Mouse (Mus musculus) 3134 (cell line): ENCODE results near the gene Kifc3.

Source experiments
- DNase-seq: peaks from one replicate; pipeline ENCODE4 v3.0.0-alpha.2; 2011; ENCODE audit warnings: low spot score; ENCODE audit not compliant: insufficient read length; ENCODE audit errors: extremely low read depth

Kifc3 gene

GRCm38 (mm10) chr8:95138341-95139050 lies 64.1 kb downstream of the Kifc3 start:
- DNase-seq = no peak

DNA sequence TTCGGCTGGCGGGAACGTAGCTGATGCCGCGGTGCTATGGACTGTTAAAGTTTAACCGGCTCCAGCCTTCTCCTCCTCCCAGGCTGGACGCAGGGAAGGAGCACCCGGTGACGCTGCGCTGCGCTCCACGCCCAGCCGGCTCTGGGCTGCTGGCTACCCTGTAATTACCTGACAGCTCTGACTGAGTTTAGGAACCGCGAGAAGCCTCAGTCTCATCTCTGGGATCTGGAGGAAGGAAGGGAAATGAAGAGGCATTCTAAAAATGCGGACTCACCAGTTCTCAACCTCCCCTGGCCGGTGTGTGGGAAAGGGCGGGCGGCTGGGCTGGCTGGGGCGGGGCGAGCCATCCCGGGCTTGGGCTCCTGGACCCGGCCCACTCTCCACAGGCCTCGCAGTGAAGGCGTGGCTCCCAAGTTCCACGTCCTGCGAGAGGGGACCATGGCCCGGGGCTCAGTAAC lies 64.9 kb downstream of the Kifc3 start:
- peak; percentile 40 for DNase-seq

GRCm38 (mm10) chr8:95137201-95137600 lies 65.4 kb downstream of the Kifc3 start:
- no peak for DNase-seq

DNA sequence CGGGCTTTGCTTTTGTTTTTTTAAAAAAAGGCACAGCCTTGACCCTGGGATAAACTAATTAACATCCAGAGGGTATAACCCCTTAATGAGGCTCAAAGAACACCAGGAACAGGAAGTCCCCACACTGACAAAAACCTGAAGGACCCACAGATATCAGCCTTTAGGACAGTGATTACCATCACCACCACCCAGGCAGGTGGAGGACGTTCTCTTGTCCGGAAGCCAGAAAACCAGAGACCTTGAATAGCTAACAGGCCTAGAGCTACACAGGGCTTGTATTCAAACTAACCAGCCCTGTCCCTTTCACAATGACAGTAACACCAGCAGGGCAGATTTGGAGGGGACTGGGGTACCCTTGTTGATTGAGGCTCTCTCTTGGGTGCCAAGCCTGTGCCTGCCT lies 66.4 kb downstream of the Kifc3 start:
- no peak for DNase-seq

- DNase-seq = no peak
Observed at GRCm38 (mm10) chr8:95135242-95135641, 67.4 kb downstream of the Kifc3 start.

DNA sequence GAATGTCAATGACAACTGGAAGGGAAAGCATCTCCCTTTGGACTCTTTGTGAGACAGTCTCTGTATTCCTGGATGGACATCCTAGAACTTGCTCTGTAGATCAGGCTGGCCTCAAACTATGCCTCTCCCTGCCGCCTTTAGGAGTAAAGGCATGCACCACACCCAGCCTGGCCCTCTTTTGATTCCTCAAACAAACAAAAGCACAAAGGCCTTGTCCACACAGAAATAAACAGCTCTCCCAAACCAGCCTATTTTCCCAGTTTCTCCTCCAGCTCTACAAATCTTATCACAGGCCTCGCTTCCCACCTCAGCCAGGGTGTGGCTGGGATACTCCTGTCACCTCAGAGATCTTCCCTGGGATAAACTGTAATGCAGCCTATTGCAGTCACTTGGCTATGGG lies 68.4 kb downstream of the Kifc3 start:
- no peak for DNase-seq

DNA sequence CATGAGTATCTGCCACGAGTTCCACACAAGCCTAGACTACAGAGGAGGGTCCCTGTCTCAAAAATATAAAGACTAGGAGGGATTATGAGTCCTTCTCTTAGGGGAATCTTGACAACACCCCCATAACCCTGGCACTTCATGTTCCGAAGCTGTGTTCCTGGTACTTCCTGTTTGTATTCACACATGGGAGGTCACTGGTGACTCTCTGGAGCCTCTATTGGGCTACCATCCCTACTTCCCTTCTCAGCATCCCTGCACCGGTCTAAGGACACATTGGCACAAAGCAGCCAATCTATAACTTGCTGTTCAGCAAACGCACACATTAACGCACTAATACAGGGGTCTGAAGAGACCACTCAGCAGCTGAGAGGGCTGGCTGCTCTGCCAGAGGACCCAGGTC lies 70.6 kb downstream of the Kifc3 start:
- DNase-seq = no peak

DNA sequence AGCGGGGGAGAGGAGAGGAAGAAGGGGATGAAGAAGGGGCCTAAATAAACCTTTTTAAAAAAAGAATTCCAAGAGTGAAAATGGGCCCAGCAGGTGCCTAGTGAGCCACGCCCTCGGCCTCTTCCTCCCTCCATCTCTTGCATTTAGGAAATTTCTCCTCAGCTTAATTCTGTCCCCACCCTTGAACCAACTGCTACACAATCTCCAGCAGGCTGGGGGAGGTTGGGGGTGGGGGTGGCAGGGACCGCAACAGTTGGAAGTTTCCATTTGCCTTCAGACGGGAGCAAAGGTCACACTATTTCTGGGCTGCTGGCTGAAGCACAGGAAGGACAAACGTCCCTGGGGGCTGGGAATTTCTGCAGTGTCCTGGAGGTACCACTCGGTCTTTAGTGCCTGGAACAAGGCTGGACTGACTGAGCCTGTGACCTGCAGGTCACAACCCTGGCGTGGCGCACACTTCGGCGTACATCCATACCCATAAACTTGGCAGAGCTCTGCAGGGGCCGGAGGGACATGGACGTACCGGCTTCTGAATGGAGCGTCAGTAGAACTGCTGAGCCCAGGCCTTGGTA lies 71.6 kb downstream of the Kifc3 start:
- no peak for DNase-seq

GRCm38 (mm10) chr8:95128750-95129260 lies 73.8 kb downstream of the Kifc3 start:
- DNase-seq = no peak

- no peak for DNase-seq
Observed at GRCm38 (mm10) chr8:95127658-95128057, 75.0 kb downstream of the Kifc3 start.

- no peak for DNase-seq
Observed at GRCm38 (mm10) chr8:95126497-95126896, 76.1 kb downstream of the Kifc3 start.

- DNase-seq = no peak
Observed at GRCm38 (mm10) chr8:95123455-95123854, 79.2 kb downstream of the Kifc3 start.

DNA sequence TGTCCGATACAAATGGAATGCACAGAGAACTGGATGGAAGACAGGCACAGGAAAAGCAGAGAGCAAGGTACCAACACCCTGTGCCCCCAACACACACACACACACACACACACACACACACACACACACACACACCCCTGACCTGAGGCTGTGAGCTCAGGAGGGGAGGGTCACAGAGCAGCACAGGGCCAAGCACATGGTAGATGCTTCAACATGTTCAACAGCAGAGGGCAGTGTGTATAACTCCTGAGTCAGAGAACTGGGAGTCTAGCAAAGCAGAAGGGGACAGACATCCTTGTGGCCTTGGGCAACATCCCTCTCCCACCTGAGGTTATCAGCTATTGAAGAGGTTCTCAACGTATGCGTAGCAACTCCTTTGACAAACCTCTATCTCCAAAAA lies 88.9 kb downstream of the Kifc3 start:
- no peak for DNase-seq

DNA sequence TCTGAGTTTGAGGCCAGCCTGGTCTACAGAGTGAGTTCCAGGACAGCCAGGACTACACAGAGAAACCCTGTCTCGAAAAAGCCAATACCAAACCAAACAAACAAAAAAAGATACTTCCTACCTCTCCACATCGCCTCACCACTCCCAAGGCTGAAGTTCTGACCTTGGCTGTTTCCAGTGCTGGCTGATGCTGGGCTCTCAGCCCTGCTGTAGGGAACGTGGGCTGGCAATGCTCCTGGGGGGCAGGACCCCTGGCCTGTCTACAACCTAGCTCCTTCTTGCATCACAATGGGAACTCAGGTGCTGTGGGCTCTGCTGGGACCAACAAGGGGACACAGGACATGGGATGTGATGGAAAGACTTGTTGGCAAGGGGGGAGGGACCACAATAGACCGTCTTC lies 89.5 kb downstream of the Kifc3 start:
- DNase-seq = no peak

GRCm38 (mm10) chr8:95112594-95112993 lies 90.0 kb downstream of the Kifc3 start:
- DNase-seq = no peak

GRCm38 (mm10) chr8:95107306-95107705 lies 95.3 kb downstream of the Kifc3 start:
- DNase-seq = no peak

DNA sequence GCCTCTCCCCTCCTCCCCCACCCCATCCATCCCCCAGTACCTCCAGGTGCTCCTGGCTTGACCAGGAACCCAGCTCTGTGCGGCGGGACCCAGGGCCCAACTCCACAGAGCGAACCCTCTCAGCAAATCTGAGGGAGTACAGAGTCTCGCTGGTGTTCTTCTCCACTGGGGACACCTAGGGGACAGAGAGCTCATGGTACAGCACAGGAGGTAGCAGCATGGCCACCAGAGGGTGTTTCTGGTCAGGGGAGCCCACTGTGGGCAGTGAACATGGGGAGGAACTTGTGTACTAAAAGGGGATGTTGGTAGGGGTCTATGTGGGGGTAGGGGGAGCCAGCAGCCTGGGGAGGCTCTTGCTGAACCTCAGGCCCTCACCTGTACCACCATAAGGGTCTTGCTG lies 100.6 kb downstream of the Kifc3 start:
- DNase-seq = no peak

- DNase-seq = peak; percentile 38
Observed at GRCm38 (mm10) chr8:95099009-95099408, 103.6 kb downstream of the Kifc3 start.

- DNase-seq = no peak
Observed at GRCm38 (mm10) chr8:95093574-95093973, 109.0 kb downstream of the Kifc3 start.

GRCm38 (mm10) chr8:95085432-95086141 lies 117.0 kb downstream of the Kifc3 start:
- no peak for DNase-seq

DNA sequence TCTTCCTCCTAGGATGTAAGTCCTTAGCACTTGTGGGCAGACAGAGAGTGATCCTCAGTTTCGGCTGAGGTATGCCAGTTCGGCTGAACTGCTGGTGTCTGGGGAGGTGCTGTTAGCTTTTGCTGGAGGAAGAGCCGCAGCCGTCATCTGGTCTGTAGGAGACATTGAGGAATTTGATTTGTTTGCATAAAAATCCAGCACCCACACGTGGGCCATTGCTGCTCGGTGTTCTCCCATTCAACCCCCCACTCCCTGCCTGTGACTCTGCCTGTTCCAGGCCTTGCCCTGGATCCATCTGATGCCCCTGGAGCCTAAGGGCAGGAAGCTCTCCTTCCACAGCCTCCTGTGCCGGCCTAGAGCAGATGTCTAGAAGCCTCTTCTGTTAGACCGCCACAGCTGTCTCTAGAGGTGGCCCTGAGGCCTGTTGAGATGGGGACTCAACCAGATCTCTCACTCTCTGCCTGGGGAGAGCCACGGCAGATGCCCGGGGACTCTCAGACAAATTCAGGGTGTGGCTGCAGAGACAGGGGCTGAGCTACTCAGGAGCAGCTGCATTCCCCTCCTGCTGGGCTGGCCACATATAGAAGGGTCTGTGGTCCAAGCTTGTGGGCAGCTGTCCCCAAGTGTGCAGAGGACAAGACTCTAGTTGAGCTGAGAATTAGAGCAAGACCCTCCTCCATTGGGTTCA lies 117.7 kb downstream of the Kifc3 start:
- DNase-seq = no peak
